Mouse (Mus musculus) kidney, adult 2 months (tissue): Measurements from ENCODE around the gene Ndufb6. TPM values are rescaled to one million over a fixed set of nuclear protein-coding genes. Genes with fewer than 3 reads are reported as not detected.

Experiments used
- DNase-seq: peaks from one replicate; pipeline ENCODE4 v3.0.0; 2021
- H3K27ac ChIP-seq: fragments of 200-500 bp; 2 replicates; pipeline ENCODE4 v1.5.1; 2012; ENCODE audit warnings: low read depth, low read length, control low read depth, inconsistent platforms; ENCODE audit not compliant: insufficient read depth
- H3K27me3 ChIP-seq: fragments of 200-500 bp; replicated peaks from 2 replicates; pipeline ENCODE4 v1.6.1; 2012; ENCODE audit warnings: mild to moderate bottlenecking, moderate library complexity, low read length, inconsistent platforms; ENCODE audit not compliant: control insufficient read depth, insufficient read depth
- H3K36me3 ChIP-seq: fragments of 200-500 bp; 2 replicates; pipeline ENCODE4 v1.6.1; 2012; ENCODE audit warnings: mild to moderate bottlenecking, moderate library complexity, low read length, inconsistent platforms; ENCODE audit not compliant: control insufficient read depth, insufficient read depth
- H3K4me1 ChIP-seq: fragments of 200-500 bp; 2 replicates; pipeline ENCODE4 v1.6.1; 2011; ENCODE audit warnings: low read length; ENCODE audit not compliant: control insufficient read depth, insufficient read depth
- H3K4me3 ChIP-seq: fragments of 200-500 bp; 2 replicates; pipeline ENCODE4 v1.5.1; 2011; ENCODE audit warnings: mild to moderate bottlenecking, low read depth, low read length, control low read depth; ENCODE audit not compliant: insufficient read depth
- CTCF ChIP-seq: fragments of 200-500 bp; conservative IDR thresholded peaks from 2 replicates; pipeline ENCODE4 v1.5.1; 2011; ENCODE audit warnings: low read depth, mild to moderate bottlenecking, control low read depth, low read length, moderate library complexity, mixed read lengths; ENCODE audit not compliant: insufficient read depth, insufficient read length
- POLR2A ChIP-seq: fragments of 200-500 bp; IDR thresholded peaks from one replicate; pipeline ENCODE4 v1.6.1; 2011; ENCODE audit warnings: low read depth, low read length, control low read depth
- WGBS: fragments of 180-500 bp; shearing (Covaris S2); methylation state at CpG from one replicate; pipeline ENCODE4 v1.1.7; 2018; 5-methylcytosine and 5-hydroxymethylcytosine counted together
- polyA plus RNA-seq: library from polyadenylated mRNA; depleted of rRNA; stranded (reverse); fragments of >200 nt; gene quantifications from 2 replicates; pipeline ENCODE4 v1.2.3, GENCODE M21; 2012

Gene Ndufb6
- polyA plus RNA-seq, 1 experiment = 287 TPM

DNA sequence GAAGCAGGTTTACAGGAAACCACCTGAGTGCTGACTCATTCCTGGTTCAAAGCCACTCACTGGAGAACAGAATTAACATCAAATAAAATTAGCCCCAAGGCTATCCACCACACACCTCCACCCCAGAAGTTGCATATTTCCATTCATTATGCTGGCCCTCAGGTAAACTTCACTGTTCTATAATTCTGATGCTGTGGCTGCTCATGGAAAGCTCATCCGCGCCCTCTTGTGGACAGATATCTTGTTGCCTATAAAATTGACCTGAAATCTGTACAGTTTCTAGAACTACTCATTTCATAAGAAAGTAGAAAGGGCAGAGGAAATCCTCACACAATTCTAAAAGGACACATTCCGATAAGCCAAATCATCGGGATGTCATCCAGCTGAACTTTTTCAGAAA lies 6.4 kb upstream of the Ndufb6 start:
- Histone ChIP-seq H3K36me3 (no peaks in the 10 kb centered on the region), H3K4me3 (no peak overlapping the region), H3K27ac (no peak overlapping the region), H3K4me1 (no peaks in the 10 kb centered on the region), H3K27me3 (no peaks in the 10 kb centered on the region)
- TF ChIP-seq CTCF = peak; percentile 73
- no peak for TF ChIP-seq POLR2A
- DNase-seq = peak; percentile 86
- WGBS = 10% methylated on average over 4 of the region's 4 CpGs

DNA sequence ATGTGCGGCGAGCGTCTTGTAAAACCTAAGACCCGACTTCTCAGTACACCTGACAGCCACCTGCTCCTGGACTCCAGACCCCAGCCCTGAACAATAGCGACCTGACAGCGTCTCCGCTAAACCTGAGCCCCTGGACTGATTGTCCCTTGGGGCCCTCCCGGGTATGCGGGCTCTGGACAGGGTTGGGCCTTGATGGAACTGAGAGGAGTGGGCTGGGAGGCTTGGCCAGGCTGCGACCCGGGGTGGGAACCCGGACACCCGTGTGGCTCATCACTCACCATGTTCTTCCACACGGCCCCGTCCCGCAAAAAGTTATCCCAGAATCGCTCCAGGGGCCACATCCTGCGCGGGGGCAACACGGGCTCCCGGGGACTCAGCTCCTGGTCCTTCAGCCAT lies 343 bp downstream of the Ndufb6 start:
- Histone ChIP-seq H3K27me3 (no peaks in the 10 kb centered on the region), H3K4me1 (peaks cover 3% of the 10 kb centered on the region; the same call in 1 of the 2 replicates), H3K36me3 (peaks cover 2% of the 10 kb centered on the region; the same call in 1 of the 2 replicates), H3K27ac (peak overlapping the region; percentile 2), H3K4me3 (peak overlapping the region; percentile 65)
- TF ChIP-seq POLR2A (no peak), CTCF (no peak)
- DNase-seq = no peak
- whole genome bisulfite sequencing = under 1% methylated on average over 21 of the region's 21 CpGs

DNA sequence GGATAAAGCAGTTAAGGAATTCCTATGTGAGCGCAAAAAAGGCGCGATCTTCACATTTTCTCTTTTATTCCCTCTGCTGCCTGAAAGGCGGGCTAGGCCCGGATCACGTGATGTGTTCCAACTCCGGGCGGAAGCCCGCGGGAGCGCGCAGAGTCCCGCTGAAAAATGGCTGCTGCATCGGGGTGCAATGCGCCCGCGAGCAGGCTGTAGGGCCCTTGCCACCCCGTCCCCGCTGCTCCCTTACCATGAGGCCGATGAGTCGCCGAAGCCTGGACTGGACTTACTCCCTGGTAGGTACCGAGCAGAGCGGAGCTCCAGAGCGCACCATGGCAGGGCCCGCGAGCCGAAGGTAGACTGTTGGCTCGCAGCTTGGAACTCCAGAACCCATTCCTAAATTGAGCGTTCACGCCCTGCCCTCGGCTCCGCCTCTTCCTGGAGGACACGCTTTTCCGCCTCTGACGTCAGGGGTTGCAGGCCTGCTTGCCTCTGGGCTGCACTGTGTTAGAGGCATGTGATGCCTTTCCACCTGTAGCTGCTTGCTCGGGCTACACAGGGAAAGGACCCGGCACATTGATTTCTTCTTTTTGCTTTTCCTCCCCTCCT lies 9.7 kb downstream of the Ndufb6 start, which contains the start of the genes Smim27 and Topors:
TSS of gene Smim27 (plus strand) at position 150 of the 603 bp plus-strand sequence.
TSS of gene Topors (minus strand) at position 421 of the 603 bp plus-strand sequence.
- peak; percentile 99 for TF ChIP-seq POLR2A
- no peak for TF ChIP-seq CTCF
- H3K27ac ChIP-seq = peak within 1 kb of the TSS; percentile 99
- peak within 1 kb of the TSS; percentile 97 for H3K4me3 ChIP-seq
- peak; percentile 98 for DNase-seq
- no peaks in the 10 kb centered on the region for H3K27me3 ChIP-seq
- WGBS = under 1% methylated on average over 38 of the region's 38 CpGs
- peaks cover 2% of the 10 kb centered on the region; the same call in 1 of the 2 replicates for H3K36me3 ChIP-seq
- peaks cover 5% of the 10 kb centered on the region; the same call in 1 of the 2 replicates for H3K4me1 ChIP-seq

DNA sequence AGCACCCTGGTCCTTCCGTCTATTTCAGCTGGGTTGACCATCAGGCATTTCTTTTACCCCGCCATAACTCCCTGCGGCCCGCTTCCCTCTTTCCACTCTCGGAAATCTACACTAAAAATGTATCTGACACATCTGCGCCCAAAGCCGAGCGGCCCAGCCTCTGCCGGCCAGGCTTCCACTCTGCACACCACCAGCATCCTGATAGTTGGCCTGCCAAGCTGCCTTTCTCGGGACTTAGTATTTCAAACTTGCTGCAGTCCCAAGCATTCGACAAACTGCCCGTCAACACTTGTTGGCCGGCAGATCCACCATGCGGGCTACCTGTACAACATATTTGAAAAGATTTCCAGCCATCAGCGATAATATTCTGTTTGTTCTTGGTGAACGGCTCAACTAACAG lies 10.4 kb downstream of the Ndufb6 start:
- under 1% methylated on average over 16 of the region's 16 CpGs for WGBS
- H3K4me1 ChIP-seq = peaks cover 5% of the 10 kb centered on the region; the same call in 1 of the 2 replicates
- DNase-seq = no peak
- no peaks in the 10 kb centered on the region; the same call in 1 of the 2 replicates for H3K36me3 ChIP-seq
- H3K27me3 ChIP-seq = no peaks in the 10 kb centered on the region
- peak overlapping the region; percentile 97 for H3K4me3 ChIP-seq
- H3K27ac ChIP-seq = peak overlapping the region; percentile 99
- TF ChIP-seq CTCF = no peak
- TF ChIP-seq POLR2A = no peak

DNA sequence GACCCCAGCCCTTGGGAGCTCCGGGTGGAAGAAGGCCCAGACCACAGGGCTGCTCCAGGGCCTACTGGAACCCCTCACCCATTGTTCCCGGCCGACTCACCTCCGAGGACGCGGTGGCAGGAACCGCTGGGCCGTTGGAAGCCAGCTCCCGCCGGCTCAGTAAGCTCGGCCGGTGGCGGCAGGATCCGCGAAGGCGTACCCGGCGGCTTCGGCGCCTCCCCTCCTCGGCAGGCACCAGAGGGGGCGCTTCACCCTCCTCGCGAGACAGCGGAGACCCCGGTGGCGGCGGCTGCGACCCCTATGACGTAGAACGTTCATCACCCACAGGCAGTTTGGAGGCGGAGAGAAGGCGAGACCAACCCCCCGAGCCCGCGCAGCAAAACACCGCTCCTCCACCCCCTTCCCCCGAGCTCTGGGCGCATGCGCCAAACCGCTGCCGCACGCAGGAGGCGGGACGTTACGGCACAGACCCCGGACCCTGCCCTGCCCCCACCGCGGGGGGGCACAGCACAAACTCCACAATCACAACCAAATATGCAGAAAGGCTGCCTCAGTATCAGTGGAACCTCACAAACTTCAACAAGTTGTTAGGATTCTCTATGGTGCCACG lies 10.9 kb downstream of the Ndufb6 start:
- H3K27ac ChIP-seq = peak overlapping the region; percentile 99
- under 1% methylated on average over 50 of the region's 50 CpGs for WGBS
- peak overlapping the region; percentile 97 for H3K4me3 ChIP-seq
- H3K4me1 ChIP-seq = peaks cover 5% of the 10 kb centered on the region; the same call in 1 of the 2 replicates
- TF ChIP-seq CTCF (peak; percentile 20; the same call in 1 of the 2 replicates), POLR2A (peak; percentile 25)
- H3K36me3 ChIP-seq = no peaks in the 10 kb centered on the region; the same call in 1 of the 2 replicates
- DNase-seq = peak; percentile 95
- H3K27me3 ChIP-seq = no peaks in the 10 kb centered on the region

DNA sequence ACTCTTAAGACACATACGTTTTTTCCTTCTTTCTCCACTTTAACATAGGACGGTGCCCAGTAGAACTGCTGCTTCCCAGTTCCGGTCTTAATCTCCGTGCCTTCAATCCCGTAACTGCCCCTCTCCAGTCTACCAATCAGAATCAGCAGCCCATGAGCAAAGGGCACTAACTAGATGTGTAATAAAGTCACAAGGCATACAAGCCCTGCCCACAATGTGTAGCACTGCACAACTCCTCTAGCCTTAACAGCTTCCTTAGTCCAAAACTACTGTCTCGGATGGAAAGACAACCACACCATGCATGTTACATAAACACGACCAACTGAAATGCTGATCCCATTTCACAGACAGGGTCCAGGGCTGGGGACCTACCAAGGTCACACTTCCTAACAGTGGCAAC lies 11.5 kb downstream of the Ndufb6 start:
- 24% methylated on average over 7 of the region's 7 CpGs for WGBS
- Histone ChIP-seq H3K4me3 (peak overlapping the region; percentile 97), H3K27ac (peak overlapping the region; percentile 88), H3K27me3 (no peaks in the 10 kb centered on the region), H3K36me3 (no peaks in the 10 kb centered on the region; the same call in 1 of the 2 replicates), H3K4me1 (peaks cover 5% of the 10 kb centered on the region; the same call in 1 of the 2 replicates)
- TF ChIP-seq POLR2A (no peak), CTCF (no peak)
- peak; percentile 83 for DNase-seq

DNA sequence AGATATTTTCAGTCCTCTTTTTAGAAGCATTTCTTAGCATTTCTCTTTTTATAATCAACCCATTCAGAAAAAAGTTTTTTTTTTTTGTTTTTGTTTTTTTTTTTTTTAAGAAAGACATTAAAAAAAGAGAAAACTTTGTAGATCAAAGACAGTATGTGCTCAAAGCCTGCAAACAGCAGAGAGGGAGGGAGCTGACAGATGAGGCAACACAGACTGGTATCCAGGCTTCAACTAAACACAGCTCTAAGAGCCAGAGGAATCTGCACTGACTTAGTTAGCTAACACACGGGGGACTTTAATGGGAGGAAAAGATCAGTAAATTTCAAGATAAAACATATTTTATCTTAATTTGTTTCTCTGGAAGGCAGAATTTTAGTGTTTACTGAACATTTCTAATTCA lies 14.9 kb downstream of the Ndufb6 start:
- Histone ChIP-seq H3K4me3 (no peak overlapping the region), H3K27ac (no peak overlapping the region), H3K36me3 (peaks cover 14% of the 10 kb centered on the region), H3K27me3 (no peaks in the 10 kb centered on the region), H3K4me1 (peaks cover 5% of the 10 kb centered on the region; the same call in 1 of the 2 replicates)
- 53% methylated on average over 1 of the region's 1 CpGs for WGBS
- no peak for DNase-seq
- TF ChIP-seq CTCF (no peak), POLR2A (no peak)
